Comparison of ENCODE assay signal across 20 mouse cellular contexts in the genomic region with DNA sequence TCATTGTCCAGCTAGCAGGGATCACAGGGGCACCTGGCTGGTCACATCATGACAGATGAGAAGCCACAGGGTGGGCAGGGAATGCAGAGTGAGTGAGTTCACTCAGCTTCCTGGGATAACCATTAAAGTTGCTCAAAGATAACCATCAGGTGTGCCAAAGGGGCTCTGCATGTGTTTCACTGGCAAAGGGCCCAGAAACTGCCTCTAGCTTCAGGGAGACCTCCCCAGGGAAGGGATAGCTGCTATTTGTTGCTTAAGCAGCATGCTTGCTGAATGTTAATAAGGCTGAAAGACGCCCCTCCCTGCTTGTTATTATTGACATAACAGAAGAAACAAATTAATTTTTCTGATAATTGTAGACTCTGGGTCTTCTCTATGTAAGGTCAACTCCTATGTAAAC. TPM values are rescaled to one million over a fixed set of nuclear protein-coding genes. Genes with fewer than 3 reads are reported as not detected.
DNase-seq lines count a peak whose midpoint lies in the region; ATAC-seq and TF ChIP-seq lines count a peak whose summit lies in the region.
"Had no signal": no experiment of that assay in that cellular context is flagged by ENCODE, and none has a peak within 500 bp of the region (broad histone marks: within the 10 kb centered on the region; RNA-seq: fewer than 3 reads in every experiment).

No protein-coding gene starts in this region.

- no peak overlapping the region for H3K9ac ChIP-seq in hindbrain, embryonic 14.5 days
- H3K9ac ChIP-seq in hindbrain, embryonic 13.5 days: no peak overlapping the region
- no peak overlapping the region for H3K9ac ChIP-seq in kidney, embryonic 14.5 days (ENCODE audit: low read depth, low read length)

- no peak for TF ChIP-seq CTCF in testis, adult 2 months (IDR thresholded peaks at IDR 0.05; ENCODE audit: control insufficient read depth, insufficient read depth, insufficient replicate concordance, low read depth, low read length)

- no peak overlapping the region for H3K4me2 ChIP-seq in hindbrain, embryonic 14.5 days (replicated peaks)
- H3K4me2 ChIP-seq in hindbrain, embryonic 13.5 days: no peak overlapping the region
- no peak overlapping the region for H3K4me2 ChIP-seq in kidney, embryonic 14.5 days (replicated peaks; ENCODE audit: low read depth, low read length)

- H3K27ac ChIP-seq in hindbrain, embryonic 14.5 days: no peak overlapping the region
- no peak overlapping the region for H3K27ac ChIP-seq in hindbrain, embryonic 13.5 days
- H3K27ac ChIP-seq in testis, adult 2 months (ENCODE audit: control insufficient read depth, insufficient read depth, low read depth, low read length): peak overlapping the region; percentile 76
- H3K27ac ChIP-seq in kidney, embryonic 14.5 days (ENCODE audit: low read depth, low read length): no peak overlapping the region
- H3K27ac ChIP-seq: heart, embryonic 10.5 days had no signal

- peaks cover 28% of the 10 kb centered on the region for H3K4me1 ChIP-seq in hindbrain, embryonic 14.5 days (replicated peaks; ENCODE audit: control insufficient read depth, insufficient read depth, low read length)
- peaks cover 35% of the 10 kb centered on the region for H3K4me1 ChIP-seq in hindbrain, embryonic 13.5 days (replicated peaks)
- H3K4me1 ChIP-seq in testis, adult 2 months (ENCODE audit: control insufficient read depth, insufficient read depth, low read length): peaks cover 31% of the 10 kb centered on the region
- peaks cover 9% of the 10 kb centered on the region; the same call in 1 of the 2 replicates for H3K4me1 ChIP-seq in kidney, embryonic 14.5 days (ENCODE audit: control insufficient read depth, insufficient read depth, low read length)

- WGBS in hindbrain, embryonic 14.5 days: 44% methylated on average over 1 of the region's 1 CpGs
- 53% methylated on average over 1 of the region's 1 CpGs for WGBS in hindbrain, embryonic 13.5 days
- WGBS in kidney, embryonic 14.5 days: 95% methylated on average over 1 of the region's 1 CpGs

- no peaks in the 10 kb centered on the region for H3K9me3 ChIP-seq in hindbrain, embryonic 14.5 days (ENCODE audit: control insufficient read depth, low read length)
- H3K9me3 ChIP-seq in hindbrain, embryonic 13.5 days: no peaks in the 10 kb centered on the region
- no peaks in the 10 kb centered on the region for H3K9me3 ChIP-seq in kidney, embryonic 14.5 days (ENCODE audit: control insufficient read depth, low read length)
- H3K9me3 ChIP-seq: heart, embryonic 10.5 days; megakaryocyte, embryonic 14.5 days had no signal

- DNase-seq in adrenal gland, postnatal 14 days: peak; percentile 47
- no peak for DNase-seq in adrenal gland, postnatal 25 days
- DNase-seq in hindbrain, embryonic 14.5 days (ENCODE audit: low spot score): peak; percentile 44
- no peak for DNase-seq in testis, postnatal 10 days (ENCODE audit: low spot score)
- DNase-seq in kidney, adult 11 months: no peak
- DNase-seq: cerebellum, postnatal 14 days; heart, postnatal 10 days; lung, postnatal 14 days; right cerebral cortex, postnatal 4 days; thymus, postnatal 4 days had no signal

- TF ChIP-seq POLR2A in testis, adult 2 months (IDR thresholded peaks at IDR 0.05; ENCODE audit: control insufficient read depth, low read depth, low read length): no peak

- no peak for ATAC-seq in hindbrain, embryonic 14.5 days (ENCODE audit: low FRiP score)
- ATAC-seq in hindbrain, embryonic 13.5 days (ENCODE audit: low FRiP score): no peak
- no peak for ATAC-seq in kidney, embryonic 14.5 days (ENCODE audit: low FRiP score, low TSS enrichment)
- ATAC-seq: activated CD4-positive, CD25-positive, alpha-beta regulatory T cell, adult 4 months; Patski had no signal

- H3K36me3 ChIP-seq in hindbrain, embryonic 14.5 days (replicated peaks; ENCODE audit: control insufficient read depth, insufficient read depth): no peaks in the 10 kb centered on the region; the same call in 1 of the 2 replicates
- peaks cover 12% of the 10 kb centered on the region for H3K36me3 ChIP-seq in hindbrain, embryonic 13.5 days
- peaks cover 5% of the 10 kb centered on the region; the same call in 1 of the 2 replicates for H3K36me3 ChIP-seq in testis, adult 2 months (ENCODE audit: control insufficient read depth, insufficient read depth, low read length)
- H3K36me3 ChIP-seq in kidney, embryonic 14.5 days (ENCODE audit: control insufficient read depth, insufficient read depth, low read length): peaks cover 13% of the 10 kb centered on the region
- H3K36me3 ChIP-seq: heart, embryonic 10.5 days had no signal

- no peaks in the 10 kb centered on the region for H3K27me3 ChIP-seq in hindbrain, embryonic 14.5 days (ENCODE audit: control insufficient read depth, insufficient read depth, low read length)
- H3K27me3 ChIP-seq in hindbrain, embryonic 13.5 days: no peaks in the 10 kb centered on the region
- H3K27me3 ChIP-seq in testis, adult 2 months (ENCODE audit: control insufficient read depth, insufficient read depth, low read length): no peaks in the 10 kb centered on the region
- no peaks in the 10 kb centered on the region for H3K27me3 ChIP-seq in kidney, embryonic 14.5 days (ENCODE audit: control insufficient read depth, insufficient read depth, low read length)
- H3K27me3 ChIP-seq: CH12.LX, Patski had no signal

- H3K4me3 ChIP-seq in hindbrain, embryonic 14.5 days (replicated peaks; ENCODE audit: low read length): no peak overlapping the region
- no peak overlapping the region for H3K4me3 ChIP-seq in hindbrain, embryonic 13.5 days
- H3K4me3 ChIP-seq in testis, adult 2 months (ENCODE audit: control insufficient read depth, low read depth, low read length): peak overlapping the region; percentile 52
- no peak overlapping the region for H3K4me3 ChIP-seq in kidney, embryonic 14.5 days (ENCODE audit: low read length)
- H3K4me3 ChIP-seq: erythroblast, embryonic 14.5 days; heart, embryonic 10.5 days; megakaryocyte, embryonic 14.5 days had no signal

RNA-seq across cellular contexts. Expression of a gene that starts 10.4 kb away (rescaled TPM):
- 23.8 and 24.9 TPM in 2 replicates for total RNA-seq in adrenal gland, postnatal 14 days (2021)
- 15.1 and 19.1 TPM in 2 replicates for total RNA-seq in adrenal gland, postnatal 25 days (2021)
- 29.8 and 32.1 TPM in 2 replicates for polyA plus RNA-seq in hindbrain, embryonic 14.5 days (2014; fragmentation: Nextera tagmentation; extraction: Ambion mirVana)
- 18.4 and 20.2 TPM in 2 replicates for polyA plus RNA-seq in hindbrain, embryonic 13.5 days (2015; fragmentation: Nextera tagmentation; extraction: Ambion mirVana)
- polyA plus RNA-seq in testis, adult 2 months (2012; rRNA removed): 68.7 and 101 TPM in 2 replicates
- polyA plus RNA-seq in kidney, embryonic 14.5 days (2014; fragmentation: Nextera tagmentation; extraction: Ambion mirVana): 38.2 and 45.8 TPM in 2 replicates
- total RNA-seq: neutrophil, adult 5-6 weeks had no signal
- polyA plus RNA-seq: activated CD4-positive, CD25-positive, alpha-beta regulatory T cell, adult 4 months had no signal

RNA-seq across cellular contexts. Expression of a gene that starts 53.2 kb away (rescaled TPM):
- 280 and 282 TPM in 2 replicates for total RNA-seq in adrenal gland, postnatal 14 days (2021)
- 313 and 326 TPM in 2 replicates for total RNA-seq in adrenal gland, postnatal 25 days (2021)
- 377 and 427 TPM in 2 replicates for polyA plus RNA-seq in hindbrain, embryonic 14.5 days (2014; fragmentation: Nextera tagmentation; extraction: Ambion mirVana)
- 290 and 303 TPM in 2 replicates for polyA plus RNA-seq in hindbrain, embryonic 13.5 days (2015; fragmentation: Nextera tagmentation; extraction: Ambion mirVana)
- 51.5 and 52.1 TPM in 2 replicates for polyA plus RNA-seq in testis, adult 2 months (2012; rRNA removed)
- polyA plus RNA-seq in kidney, embryonic 14.5 days (2014; fragmentation: Nextera tagmentation; extraction: Ambion mirVana): 151 and 222 TPM in 2 replicates

Comparison
In these comparisons a context has a peak if more than half of its experiments do, and no peak if none do; other contexts are left out.
1. DNase-seq: peak in adrenal gland, postnatal 14 days (single experiment) and hindbrain, embryonic 14.5 days (single experiment); none in adrenal gland, postnatal 25 days (single experiment), testis, postnatal 10 days (single experiment) and kidney, adult 11 months (single experiment).